Mouse (Mus musculus): Measurements from ENCODE around the gene Ggt5.

The Ggt5 gene

DNA sequence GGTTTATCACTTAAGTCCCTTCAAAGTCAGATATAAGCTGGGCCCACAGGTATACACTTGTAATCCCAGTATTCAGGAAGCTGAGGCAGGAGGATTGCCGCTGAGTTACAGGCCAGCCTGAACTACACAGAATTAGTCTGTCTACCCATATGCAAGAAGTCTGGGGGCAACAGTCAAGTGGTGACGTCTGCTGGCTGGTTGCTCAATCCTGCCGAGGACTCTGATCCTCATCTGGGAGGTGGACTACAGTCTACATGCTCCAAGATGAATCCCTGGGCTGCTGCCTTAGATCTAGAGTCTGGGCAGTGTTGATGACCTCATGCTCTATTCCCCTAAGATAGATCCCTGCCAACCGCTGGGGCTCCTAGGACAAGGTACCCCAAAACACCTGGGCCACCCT lies 64.9 kb downstream of the Ggt5 start:
- DNase-seq (ENCODE audit: low spot score), result no peak

GRCm38 (mm10) chr10:75657165-75657564 lies 68.0 kb downstream of the Ggt5 start:
- no peak for DNase-seq (ENCODE audit: low spot score)

- no peak for DNase-seq (ENCODE audit: low spot score)
These were observed 68.6 kb downstream of the Ggt5 start for GRCm38 (mm10) chr10:75657772-75658171.

DNA sequence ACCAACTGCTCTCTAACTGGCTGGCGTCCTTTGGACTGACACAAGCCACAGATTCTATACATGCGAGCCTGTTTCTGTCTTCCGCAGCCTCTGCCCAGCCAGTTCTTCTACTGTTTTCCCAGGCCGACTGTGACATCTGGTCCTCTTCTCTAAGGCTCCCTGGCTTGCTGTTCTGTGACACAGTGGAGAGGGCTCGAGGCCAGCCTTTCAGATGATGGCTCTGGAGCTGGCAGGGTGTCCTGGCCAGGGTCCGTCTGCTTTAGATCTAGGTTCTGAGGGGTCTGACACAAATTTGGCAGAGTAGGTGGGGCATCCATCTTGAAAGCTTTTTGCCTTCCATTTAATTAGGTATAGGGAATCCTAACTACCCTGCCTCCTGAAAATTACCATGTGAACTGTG lies 72.2 kb downstream of the Ggt5 start:
- DNase-seq (ENCODE audit: low spot score), result no peak

GRCm38 (mm10) chr10:75661876-75662275 lies 72.7 kb downstream of the Ggt5 start:
- no peak for DNase-seq (ENCODE audit: low spot score)

DNA sequence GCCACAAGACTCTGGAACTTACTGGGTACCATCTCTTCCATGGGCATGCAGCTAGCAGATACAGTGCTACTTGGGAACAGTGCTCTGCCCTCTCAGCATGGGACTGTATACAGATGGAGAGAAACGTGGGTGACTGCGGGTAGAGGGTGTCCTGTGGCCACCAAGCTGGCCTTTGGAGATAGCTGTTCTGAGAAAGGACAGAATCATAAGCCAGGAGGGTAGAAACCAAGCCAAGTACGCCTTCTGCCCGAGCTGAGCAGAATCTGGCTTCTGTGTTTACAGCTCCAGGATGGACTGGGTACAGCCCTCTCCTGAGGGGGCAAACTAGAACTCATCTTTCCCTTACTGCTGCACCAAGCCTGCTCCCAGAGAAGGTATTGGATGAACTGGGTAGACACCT lies 73.4 kb downstream of the Ggt5 start:
- DNase-seq (ENCODE audit: low spot score), result no peak

- DNase-seq (ENCODE audit: low spot score), result no peak
These were observed 75.6 kb downstream of the Ggt5 start for GRCm38 (mm10) chr10:75664673-75665270.

- DNase-seq (ENCODE audit: low spot score), result no peak
These were observed 77.4 kb downstream of the Ggt5 start for GRCm38 (mm10) chr10:75666451-75667030.

Measured in urinary bladder, postnatal 14 days (tissue).